12 mouse cellular contexts compared by ENCODE assay signal in genomic region chr2:51015360-51016128, GRCm38 (mm10).
DNase-seq lines count a peak whose midpoint lies in the region; ATAC-seq lines count a peak whose summit lies in the region.
"Had no signal": no experiment of that assay in that cellular context is flagged by ENCODE, and none has a peak within 500 bp of the region (broad histone marks: within the 10 kb centered on the region; RNA-seq: fewer than 3 reads in every experiment).

No protein-coding gene starts in this region.

- H3K9ac ChIP-seq in embryonic facial prominence, embryonic 15.5 days: no peak overlapping the region
- H3K9ac ChIP-seq in heart, embryonic 14.5 days (ENCODE audit: low read length): no peak overlapping the region
- H3K9ac ChIP-seq in limb, embryonic 15.5 days: no peak overlapping the region
- no peak overlapping the region for H3K9ac ChIP-seq in hindbrain, embryonic 12.5 days

- H3K4me1 ChIP-seq in embryonic facial prominence, embryonic 15.5 days: 0 out of 2 replicates have a peak, but pooled peaks cover 8% of the 10 kb centered on the region
- H3K4me1 ChIP-seq in heart, embryonic 14.5 days (ENCODE audit: control insufficient read depth in 2 of 2, insufficient read depth in 2 of 2, low read length in 2 of 2): peaks cover 7 to 18% of the 10 kb centered on the region in 2 experiments
- H3K4me1 ChIP-seq in limb, embryonic 15.5 days: 0 out of 2 replicates have a peak, but pooled peaks cover 3% of the 10 kb centered on the region
- no peaks in the 10 kb centered on the region for H3K4me1 ChIP-seq in hindbrain, embryonic 12.5 days

- H3K4me3 ChIP-seq in embryonic facial prominence, embryonic 15.5 days (replicated peaks): no peak overlapping the region
- H3K4me3 ChIP-seq in heart, embryonic 14.5 days (ENCODE audit: control insufficient read depth in 1 of 2, insufficient read depth in 1 of 2, low read depth in 1 of 2, low read length in 2 of 2): no peak overlapping the region
- no peak overlapping the region for H3K4me3 ChIP-seq in limb, embryonic 15.5 days
- no peak overlapping the region for H3K4me3 ChIP-seq in hindbrain, embryonic 12.5 days
- H3K4me3 ChIP-seq: erythroblast, embryonic 14.5 days had no signal

- H3K27me3 ChIP-seq in embryonic facial prominence, embryonic 15.5 days: no peaks in the 10 kb centered on the region
- no peaks in the 10 kb centered on the region for H3K27me3 ChIP-seq in heart, embryonic 14.5 days (ENCODE audit: control insufficient read depth, insufficient read depth, low read length)
- H3K27me3 ChIP-seq in limb, embryonic 15.5 days: no peaks in the 10 kb centered on the region
- H3K27me3 ChIP-seq in hindbrain, embryonic 12.5 days: no peaks in the 10 kb centered on the region

- 34% methylated on average over 7 of the region's 7 CpGs for WGBS in embryonic facial prominence, embryonic 15.5 days
- 21% methylated on average over 7 of the region's 7 CpGs for WGBS in heart, embryonic 14.5 days
- WGBS in limb, embryonic 15.5 days: 16% methylated on average over 7 of the region's 7 CpGs
- WGBS in hindbrain, embryonic 12.5 days: 74% methylated on average over 7 of the region's 7 CpGs

- no peaks in the 10 kb centered on the region for H3K9me3 ChIP-seq in embryonic facial prominence, embryonic 15.5 days (replicated peaks)
- no peaks in the 10 kb centered on the region for H3K9me3 ChIP-seq in heart, embryonic 14.5 days (ENCODE audit: control insufficient read depth, low read length)
- H3K9me3 ChIP-seq in limb, embryonic 15.5 days: no peaks in the 10 kb centered on the region
- no peaks in the 10 kb centered on the region for H3K9me3 ChIP-seq in hindbrain, embryonic 12.5 days (replicated peaks)

- ATAC-seq in embryonic facial prominence, embryonic 15.5 days (ENCODE audit: insufficient number of reproducible peaks, low FRiP score, low TSS enrichment, low read depth): no peak
- 0 out of 2 replicates have a peak, but pooled peaks have one; percentile 39 for ATAC-seq in heart, embryonic 14.5 days (ENCODE audit: insufficient number of reproducible peaks, insufficient read depth, low FRiP score, low read depth)
- no peak for ATAC-seq in limb, embryonic 15.5 days (ENCODE audit: insufficient number of reproducible peaks, low FRiP score, low TSS enrichment, low read depth)
- no peak for ATAC-seq in hindbrain, embryonic 12.5 days (ENCODE audit: low FRiP score)

- no peak overlapping the region for H3K4me2 ChIP-seq in embryonic facial prominence, embryonic 15.5 days (replicated peaks)
- peak overlapping the region; percentile 25; the same call in 1 of the 2 replicates for H3K4me2 ChIP-seq in heart, embryonic 14.5 days (ENCODE audit: low read length)
- H3K4me2 ChIP-seq in limb, embryonic 15.5 days: no peak overlapping the region
- H3K4me2 ChIP-seq in hindbrain, embryonic 12.5 days (replicated peaks): no peak overlapping the region

- DNase-seq in heart, adult 18-20 months: peak; percentile 2 to 18
- DNase-seq in heart, adult 11 months: no peak
- no peak for DNase-seq in right cerebral cortex, postnatal 10 days (ENCODE audit: low spot score in 2 of 2)
- no peak for DNase-seq in yolk sac, embryonic 10.5 days (ENCODE audit: low spot score)
- DNase-seq: adrenal gland, postnatal 25 days; cerebellum, adult 11-12 months; thymus, postnatal 36 days had no signal

- no peaks in the 10 kb centered on the region for H3K36me3 ChIP-seq in embryonic facial prominence, embryonic 15.5 days
- no peaks in the 10 kb centered on the region for H3K36me3 ChIP-seq in heart, embryonic 14.5 days (ENCODE audit: control insufficient read depth, insufficient read depth, low read length)
- no peaks in the 10 kb centered on the region for H3K36me3 ChIP-seq in limb, embryonic 15.5 days
- H3K36me3 ChIP-seq in hindbrain, embryonic 12.5 days: no peaks in the 10 kb centered on the region

- peak overlapping the region; percentile 34; the same call in 1 of the 2 replicates for H3K27ac ChIP-seq in embryonic facial prominence, embryonic 15.5 days (replicated peaks)
- peak overlapping the region; percentile 78 to 79 for H3K27ac ChIP-seq in heart, embryonic 14.5 days (replicated peaks in 1 of 2; ENCODE audit: control insufficient read depth in 1 of 2, insufficient read depth in 1 of 2, low read depth in 2 of 2, low read length in 2 of 2)
- H3K27ac ChIP-seq in limb, embryonic 15.5 days: peak overlapping the region; percentile 71
- no peak overlapping the region for H3K27ac ChIP-seq in hindbrain, embryonic 12.5 days

Comparison
In these comparisons a context has a peak if more than half of its experiments do, and no peak if none do; other contexts are left out.
1. DNase-seq: peak in heart, adult 18-20 months (2 of 2); none in heart, adult 11 months (single experiment), right cerebral cortex, postnatal 10 days (0 of 2) and yolk sac, embryonic 10.5 days (single experiment).